Mouse (Mus musculus): ENCODE measurements around the gene Adamts17. TPM values are rescaled to one million over a fixed set of nuclear protein-coding genes. Genes with fewer than 3 reads are reported as not detected.

Adamts17 gene
- total and polyA plus RNA-seq, 3 experiments, result under 0.01 TPM; not detected in 2

- H3K4me3 ChIP-seq (ENCODE audit: low read depth, low read length), result no peak overlapping the region
- no peaks in the 10 kb centered on the region for H3K4me1 ChIP-seq (ENCODE audit: insufficient read depth, low read depth, low read length)
- no peaks in the 10 kb centered on the region for H3K36me3 ChIP-seq (replicated peaks)
- TF ChIP-seq GATA1 (IDR thresholded peaks at IDR 0.05; ENCODE audit: borderline replicate concordance, low read length) (no peak), CTCF (IDR thresholded peaks at IDR 0.05; ENCODE audit: low read depth, low read length) (no peak), GATA2 (IDR thresholded peaks at IDR 0.05; ENCODE audit: borderline replicate concordance, low read depth, low read length) (no peak), POLR2AphosphoS5 (IDR thresholded peaks at IDR 0.05; ENCODE audit: insufficient replicate concordance, low read depth, low read length) (no peak), TAL1 (conservative IDR thresholded peaks at IDR 0.05; ENCODE audit: low read depth, low read length) (no peak)
- no peaks in the 10 kb centered on the region for H3K9me3 ChIP-seq (replicated peaks)
- no peak for DNase-seq (ENCODE audit: low spot score)
- no peak for ATAC-seq (ENCODE audit: extremely low read depth, insufficient number of reproducible peaks, low FRiP score, poor library complexity, severe bottlenecking)
- 0 out of 2 replicates have a peak, but pooled peaks cover 4% of the 10 kb centered on the region for H3K27me3 ChIP-seq (ENCODE audit: insufficient read depth, low read length)
Observed at GRCm38 (mm10) chr7:67183786-67184185, 344.3 kb downstream of the Adamts17 start.

- TF ChIP-seq GATA1 (IDR thresholded peaks at IDR 0.05; ENCODE audit: borderline replicate concordance, low read length), result no peak
- peak; percentile 71 for TF ChIP-seq CTCF (IDR thresholded peaks at IDR 0.05; ENCODE audit: low read depth, low read length)
- H3K9me3 ChIP-seq (replicated peaks), result no peaks in the 10 kb centered on the region
- no peak for DNase-seq (ENCODE audit: low spot score)
- no peaks in the 10 kb centered on the region for H3K36me3 ChIP-seq (replicated peaks)
- H3K27me3 ChIP-seq (ENCODE audit: insufficient read depth, low read length), result 0 out of 2 replicates have a peak, but pooled peaks cover 3% of the 10 kb centered on the region
- H3K4me3 ChIP-seq (ENCODE audit: low read depth, low read length), result no peak overlapping the region
- ATAC-seq (ENCODE audit: extremely low read depth, insufficient number of reproducible peaks, low FRiP score, poor library complexity, severe bottlenecking), result no peak
- 0 out of 2 replicates have a peak, but pooled peaks cover 2% of the 10 kb centered on the region for H3K4me1 ChIP-seq (ENCODE audit: insufficient read depth, low read depth, low read length)
Observed at GRCm38 (mm10) chr7:67199412-67199811, 359.9 kb downstream of the Adamts17 start.

Other genes with a start within 250 kb of the Adamts17 start
- gene Asb7, start 150.1 kb upstream of the Adamts17 start, total RNA-seq (2014; fragmentation: Nextera tagmentation), result 28.2 and 34.5 TPM in 2 replicates
- 13.1 and 15.6 TPM in 2 replicates for gene Asb7, start 150.1 kb upstream of the Adamts17 start, total RNA-seq (2017)
- 35.5 and 36.1 TPM in 2 replicates for gene Asb7, start 150.1 kb upstream of the Adamts17 start, polyA plus RNA-seq (2012)
- 21.3 and 23.5 TPM in 2 replicates for gene Lins1, start 149.8 kb upstream of the Adamts17 start, total RNA-seq (2014; fragmentation: Nextera tagmentation)
- gene Lins1, start 149.8 kb upstream of the Adamts17 start, total RNA-seq (2017), result 10.3 and 12.1 TPM in 2 replicates
- 2.1 and 3.7 TPM in 2 replicates for gene Lins1, start 149.8 kb upstream of the Adamts17 start, polyA plus RNA-seq (2012)
- gene Cers3, start 96.2 kb upstream of the Adamts17 start, total RNA-seq (2014; fragmentation: Nextera tagmentation), result not detected in 2 replicates
- 0.11 and 0.12 TPM in 2 replicates for gene Cers3, start 96.2 kb upstream of the Adamts17 start, total RNA-seq (2017)
- gene Cers3, start 96.2 kb upstream of the Adamts17 start, polyA plus RNA-seq (2012), result 0.01 and 0.03 TPM in 2 replicates